Mouse (Mus musculus) heart, adult 2 months (tissue): Measurements from ENCODE around the gene Gm15737. TPM values are rescaled to one million over a fixed set of nuclear protein-coding genes. Genes with fewer than 3 reads are reported as not detected.

ENCODE experiments used
- DNase-seq, 2 experiments: peaks; one replicate each; pipeline ENCODE4 v3.0.0; 2021
- H3K27ac ChIP-seq: fragments of 200-600 bp; 2 replicates; pipeline ENCODE4 v1.8.1; 2022
- H3K27me3 ChIP-seq: fragments of 200-500 bp; 2 replicates; pipeline ENCODE4 v1.6.1; 2012; ENCODE audit warnings: mild to moderate bottlenecking, low read length, inconsistent platforms, mixed read lengths; ENCODE audit not compliant: control insufficient read depth, insufficient read depth
- H3K36me3 ChIP-seq: fragments of 200-500 bp; 2 replicates; pipeline ENCODE4 v1.6.1; 2012; ENCODE audit warnings: low read length, inconsistent platforms; ENCODE audit not compliant: control insufficient read depth, insufficient read depth
- H3K4me1 ChIP-seq: fragments of 200-500 bp; 2 replicates; pipeline ENCODE4 v1.6.1; 2011; ENCODE audit warnings: low read length; ENCODE audit not compliant: control insufficient read depth, insufficient read depth
- H3K4me3 ChIP-seq: fragments of 200-600 bp; 2 replicates; pipeline ENCODE4 v1.8.1; 2022
- H3K79me2 ChIP-seq: fragments of 200-500 bp; replicated peaks from 2 replicates; pipeline ENCODE4 v1.6.1; 2012; ENCODE audit warnings: mild to moderate bottlenecking, inconsistent platforms, low read length, moderate library complexity, mixed read lengths; ENCODE audit not compliant: control insufficient read depth, insufficient read depth
- H3K9ac ChIP-seq: fragments of 200-500 bp; 2 replicates; pipeline ENCODE4 v1.6.1; 2012; ENCODE audit warnings: low read depth, mild to moderate bottlenecking, control low read depth, inconsistent platforms, low read length, mixed read lengths
- CTCF ChIP-seq: fragments of 200-600 bp; IDR thresholded peaks from 2 replicates; pipeline ENCODE4 v1.8.1; 2022; ENCODE audit warnings: antibody characterized with exemption, mild to moderate bottlenecking, moderate library complexity
- EP300 ChIP-seq: fragments of 200-500 bp; IDR thresholded peaks from 2 replicates; pipeline ENCODE4 v1.6.1; 2011; ENCODE audit warnings: low read depth, low read length, control low read depth; ENCODE audit not compliant: insufficient read depth
- POLR2A ChIP-seq: fragments of 200-500 bp; IDR thresholded peaks from 2 replicates; pipeline ENCODE4 v1.6.1; 2011; ENCODE audit warnings: mild to moderate bottlenecking, low read depth, low read length, control low read depth; ENCODE audit not compliant: insufficient read depth
- WGBS: fragments of 180-500 bp; shearing (Covaris S2); methylation state at CpG from one replicate; pipeline ENCODE4 v1.1.7; 2018; 5-methylcytosine and 5-hydroxymethylcytosine counted together
- intact Hi-C: fragments of 180-260 bp; cut with DNase I; formaldehyde crosslinking; loops from one replicate; pipeline ENCODE4 v1.15.1; 2025
- polyA plus RNA-seq: library from polyadenylated mRNA; depleted of rRNA; stranded (reverse); fragments of >200 nt; gene quantifications from 2 replicates; pipeline ENCODE4 v1.2.3, GENCODE M21; 2012
- total RNA-seq, 2 experiments: library from RNA; stranded (reverse); gene quantifications; 2 replicates each; pipeline ENCODE4 v1.2.3; 2021

Gene Gm15737
- total and polyA plus RNA-seq, 3 experiments: 0.12 to 0.52 (median 0.36) TPM

DNA sequence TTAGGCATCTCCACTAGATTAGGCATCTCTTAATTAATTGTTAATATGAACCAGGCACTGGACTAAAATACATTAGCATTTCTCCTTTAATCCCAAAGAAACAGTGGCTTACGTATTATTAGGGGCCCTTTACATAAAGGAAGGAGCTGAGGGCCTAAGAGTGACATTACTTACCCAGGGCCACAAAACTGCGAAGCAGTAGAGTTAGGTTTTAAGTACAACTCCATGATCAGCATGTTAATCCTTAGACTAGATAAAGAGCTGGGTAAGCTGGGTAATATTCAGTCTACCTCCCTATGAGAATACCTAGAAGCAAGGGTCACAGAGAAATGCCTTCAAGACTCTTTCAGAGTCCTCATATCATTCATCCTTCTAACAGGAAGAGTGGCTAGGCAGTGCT is 40.0 kb upstream of the Gm15737 start:
- no peaks in the 10 kb centered on the region for H3K27me3 ChIP-seq
- peaks cover 2% of the 10 kb centered on the region for H3K36me3 ChIP-seq
- H3K4me1 ChIP-seq: no peaks in the 10 kb centered on the region
- whole genome bisulfite sequencing: 98% methylated on average over 2 of the region's 2 CpGs
- H3K27ac ChIP-seq: no peak overlapping the region
- no peak for DNase-seq
- no peaks in the 10 kb centered on the region for H3K79me2 ChIP-seq
- TF ChIP-seq POLR2A: no peak
- TF ChIP-seq CTCF: no peak
- TF ChIP-seq EP300: no peak
- H3K9ac ChIP-seq: no peak overlapping the region
- no peak overlapping the region for H3K4me3 ChIP-seq
- intact Hi-C loops: no loop called here

GRCm38 (mm10) chr6:92831106-92831505 is 38.1 kb upstream of the Gm15737 start:
- WGBS: 82% methylated on average over 2 of the region's 2 CpGs
- no peak for DNase-seq
- intact Hi-C loops: no loop called here

GRCm38 (mm10) chr6:92842000-92842399 is 27.2 kb upstream of the Gm15737 start:
- Histone ChIP-seq H3K4me1 (peaks cover 5% of the 10 kb centered on the region), H3K27me3 (no peaks in the 10 kb centered on the region), H3K36me3 (peaks cover 11% of the 10 kb centered on the region), H3K79me2 (no peaks in the 10 kb centered on the region), H3K4me3 (no peak overlapping the region), H3K9ac (no peak overlapping the region), H3K27ac (no peak overlapping the region)
- WGBS: 47% methylated on average over 2 of the region's 2 CpGs
- DNase-seq: no peak
- TF ChIP-seq EP300 (no peak), CTCF (no peak), POLR2A (no peak)
- intact Hi-C loops: no loop called here

More at GRCm38 (mm10) chr6:92831106-92831505, 38.1 kb upstream of the Gm15737 start:
- Histone ChIP-seq H3K9ac (no peak overlapping the region), H3K4me3 (no peak overlapping the region), H3K36me3 (peaks cover 2% of the 10 kb centered on the region), H3K79me2 (no peaks in the 10 kb centered on the region), H3K4me1 (no peaks in the 10 kb centered on the region), H3K27ac (no peak overlapping the region), H3K27me3 (no peaks in the 10 kb centered on the region)
- TF ChIP-seq POLR2A (no peak), CTCF (no peak), EP300 (no peak)

- TF ChIP-seq CTCF: no peak
- TF ChIP-seq EP300: no peak
- TF ChIP-seq POLR2A: no peak
- H3K27me3 ChIP-seq: no peaks in the 10 kb centered on the region
- peaks cover 14% of the 10 kb centered on the region for H3K36me3 ChIP-seq
- no peak overlapping the region for H3K9ac ChIP-seq
- no peak overlapping the region for H3K4me3 ChIP-seq
- intact Hi-C loops: no loop called here
- WGBS: 80% methylated on average over 2 of the region's 2 CpGs
- peaks cover 5% of the 10 kb centered on the region for H3K4me1 ChIP-seq
- no peak overlapping the region for H3K27ac ChIP-seq
- no peak for DNase-seq
- H3K79me2 ChIP-seq: no peaks in the 10 kb centered on the region
These were observed 25.7 kb upstream of the Gm15737 start for GRCm38 (mm10) chr6:92843474-92843873.

GRCm38 (mm10) chr6:92845898-92846297 is 23.3 kb upstream of the Gm15737 start:
- Histone ChIP-seq H3K9ac (no peak overlapping the region), H3K4me1 (peaks cover 12% of the 10 kb centered on the region), H3K27me3 (no peaks in the 10 kb centered on the region), H3K27ac (peak overlapping the region; percentile 61), H3K79me2 (no peaks in the 10 kb centered on the region), H3K36me3 (peaks cover 22% of the 10 kb centered on the region), H3K4me3 (no peak overlapping the region)
- no peak for DNase-seq
- intact Hi-C loops: loop anchor here (2.0 kb wide), 1 partner anchor 59 kb away; no protein-coding TSS in a partner anchor
- 64% methylated on average over 8 of the region's 8 CpGs for WGBS
- no peak for TF ChIP-seq EP300
- TF ChIP-seq CTCF: no peak
- TF ChIP-seq POLR2A: no peak

GRCm38 (mm10) chr6:92846614-92847013 is 22.5 kb upstream of the Gm15737 start:
- peak overlapping the region; percentile 61 for H3K27ac ChIP-seq
- no peak for DNase-seq
- peaks cover 27% of the 10 kb centered on the region for H3K36me3 ChIP-seq
- no peaks in the 10 kb centered on the region for H3K27me3 ChIP-seq
- intact Hi-C loops: loop anchor here (2.0 kb wide), 1 partner anchor 60 kb away; no protein-coding TSS in a partner anchor
- H3K4me3 ChIP-seq: no peak overlapping the region
- H3K79me2 ChIP-seq: no peaks in the 10 kb centered on the region
- H3K4me1 ChIP-seq: peaks cover 15% of the 10 kb centered on the region
- WGBS: 41% methylated on average over 4 of the region's 4 CpGs
- no peak for TF ChIP-seq CTCF
- no peak for TF ChIP-seq EP300
- TF ChIP-seq POLR2A: no peak
- no peak overlapping the region for H3K9ac ChIP-seq
